Mouse (Mus musculus): ENCODE results near the gene Grb14. TPM values are rescaled to one million over a fixed set of nuclear protein-coding genes. Genes with fewer than 3 reads are reported as not detected.

Grb14 gene
- polyA plus RNA-seq, 1 experiment from 2014 or later = 111 TPM

DNA sequence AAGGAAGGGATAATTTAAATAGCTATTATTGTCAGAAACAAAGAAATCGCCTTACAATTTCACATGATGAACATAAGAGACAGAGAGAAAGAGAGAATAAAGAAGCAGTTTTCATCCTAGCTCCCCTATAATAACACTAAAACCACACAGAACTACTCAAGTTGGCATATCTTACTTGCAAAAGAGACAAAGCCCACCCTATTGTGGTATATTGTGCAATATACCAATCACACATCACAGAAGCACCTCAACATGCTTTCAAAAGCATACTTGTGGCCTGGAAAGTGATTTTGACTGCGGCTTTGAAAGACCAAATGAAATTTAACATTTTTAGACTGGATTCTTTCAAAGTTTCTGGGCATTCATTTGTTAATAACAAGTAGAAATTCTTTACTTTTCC lies 7.4 kb downstream of the Grb14 start:
- H3K27ac ChIP-seq = no peak overlapping the region
- ATAC-seq (replicated peaks; ENCODE audit: insufficient number of reproducible peaks, insufficient read depth, low FRiP score, low read depth) = no peak
- H3K4me2 ChIP-seq = no peak overlapping the region
- H3K36me3 ChIP-seq = 0 out of 2 replicates have a peak, but pooled peaks cover 2% of the 10 kb centered on the region
- 87% methylated on average over 2 of the region's 2 CpGs for WGBS
- no peaks in the 10 kb centered on the region for H3K9me3 ChIP-seq (replicated peaks)
- H3K27me3 ChIP-seq = no peaks in the 10 kb centered on the region
- H3K9ac ChIP-seq = no peak overlapping the region
- peaks cover 6% of the 10 kb centered on the region; the same call in 1 of the 2 replicates for H3K4me1 ChIP-seq (replicated peaks)
- H3K4me3 ChIP-seq = no peak overlapping the region

DNA sequence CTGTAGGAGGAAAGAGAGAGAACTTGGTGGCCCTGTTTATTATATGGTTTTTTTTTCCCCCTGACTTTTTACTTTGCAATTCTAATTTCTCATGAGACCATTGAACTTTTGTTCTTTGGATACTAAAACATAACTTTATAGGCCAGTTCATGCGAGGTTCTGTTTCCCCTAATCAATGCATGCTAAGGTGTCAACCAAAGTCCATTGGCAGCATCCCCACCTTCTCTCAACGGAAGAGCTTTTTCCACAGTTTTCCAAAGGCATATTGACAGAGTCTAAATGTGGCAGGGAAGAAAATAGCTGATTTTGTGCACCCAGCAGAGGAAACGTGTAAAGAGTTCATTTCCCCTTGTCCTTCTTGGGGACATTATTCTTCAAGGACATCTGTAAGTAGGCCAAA lies 10.2 kb downstream of the Grb14 start:
- Histone ChIP-seq H3K27me3 (no peaks in the 10 kb centered on the region), H3K9me3 (replicated peaks) (no peaks in the 10 kb centered on the region), H3K4me2 (no peak overlapping the region), H3K36me3 (0 out of 2 replicates have a peak, but pooled peaks cover 2% of the 10 kb centered on the region), H3K4me1 (replicated peaks) (peaks cover 5% of the 10 kb centered on the region; the same call in 1 of the 2 replicates), H3K4me3 (no peak overlapping the region), H3K27ac (no peak overlapping the region), H3K9ac (no peak overlapping the region)
- ATAC-seq (replicated peaks; ENCODE audit: insufficient number of reproducible peaks, insufficient read depth, low FRiP score, low read depth) = no peak
- whole genome bisulfite sequencing = 85% methylated on average over 3 of the region's 3 CpGs

DNA sequence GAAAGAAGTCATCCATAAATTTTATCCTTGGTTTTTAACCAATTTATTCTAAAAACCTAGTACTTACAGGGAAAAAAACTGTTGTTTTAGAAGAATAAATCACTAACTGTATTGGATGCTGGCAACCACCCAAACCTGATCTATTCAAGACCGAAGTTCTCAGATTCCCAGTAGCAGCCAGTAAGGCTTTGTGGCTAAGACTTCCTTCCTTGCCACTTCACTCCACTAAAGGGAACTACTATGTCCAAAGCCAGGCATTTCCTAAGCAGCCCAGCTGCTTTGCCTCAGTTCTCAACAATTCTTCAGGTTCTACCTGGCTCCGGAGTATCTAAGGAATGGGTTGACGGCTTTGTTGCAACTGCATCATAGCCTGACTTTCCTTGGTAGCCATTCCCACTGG lies 14.7 kb downstream of the Grb14 start:
- 0 out of 2 replicates have a peak, but pooled peaks cover 2% of the 10 kb centered on the region for H3K36me3 ChIP-seq
- H3K9me3 ChIP-seq (replicated peaks) = no peaks in the 10 kb centered on the region
- no peaks in the 10 kb centered on the region for H3K27me3 ChIP-seq
- peak overlapping the region; percentile 12; the same call in 1 of the 2 replicates for H3K27ac ChIP-seq
- H3K4me3 ChIP-seq = no peak overlapping the region
- no peak overlapping the region for H3K4me2 ChIP-seq
- peaks cover 14% of the 10 kb centered on the region; the same call in 1 of the 2 replicates for H3K4me1 ChIP-seq (replicated peaks)
- WGBS = 70% methylated on average over 3 of the region's 3 CpGs
- H3K9ac ChIP-seq = no peak overlapping the region
- ATAC-seq (replicated peaks; ENCODE audit: insufficient number of reproducible peaks, insufficient read depth, low FRiP score, low read depth) = no peak

DNA sequence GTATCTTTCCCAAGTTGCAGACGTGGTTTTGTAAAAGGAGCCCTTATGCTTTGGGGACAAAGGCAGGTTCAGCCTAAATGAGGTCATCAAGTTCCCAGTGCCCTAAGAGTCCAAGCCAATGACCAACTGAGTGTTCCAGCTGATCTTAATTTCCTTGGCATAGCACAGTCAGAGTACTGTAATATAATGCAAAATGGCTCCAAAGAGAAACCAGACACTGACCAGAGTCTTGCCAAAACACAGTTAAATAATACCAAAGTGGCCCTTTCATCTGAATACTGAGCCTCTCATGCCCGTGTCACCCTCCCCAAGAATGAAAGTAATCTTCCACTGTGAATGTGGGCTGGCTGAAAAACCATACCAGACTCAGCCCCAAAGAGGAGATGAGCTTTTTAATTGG lies 17.4 kb downstream of the Grb14 start:
- Histone ChIP-seq H3K4me3 (no peak overlapping the region), H3K9me3 (replicated peaks) (no peaks in the 10 kb centered on the region), H3K27me3 (no peaks in the 10 kb centered on the region), H3K27ac (peak overlapping the region; percentile 65), H3K36me3 (no peaks in the 10 kb centered on the region), H3K4me1 (replicated peaks) (peaks cover 14% of the 10 kb centered on the region; the same call in 1 of the 2 replicates), H3K9ac (no peak overlapping the region), H3K4me2 (peak overlapping the region; percentile 29; the same call in 1 of the 2 replicates)
- WGBS = 40% methylated on average over 2 of the region's 2 CpGs
- no peak for ATAC-seq (replicated peaks; ENCODE audit: insufficient number of reproducible peaks, insufficient read depth, low FRiP score, low read depth)

DNA sequence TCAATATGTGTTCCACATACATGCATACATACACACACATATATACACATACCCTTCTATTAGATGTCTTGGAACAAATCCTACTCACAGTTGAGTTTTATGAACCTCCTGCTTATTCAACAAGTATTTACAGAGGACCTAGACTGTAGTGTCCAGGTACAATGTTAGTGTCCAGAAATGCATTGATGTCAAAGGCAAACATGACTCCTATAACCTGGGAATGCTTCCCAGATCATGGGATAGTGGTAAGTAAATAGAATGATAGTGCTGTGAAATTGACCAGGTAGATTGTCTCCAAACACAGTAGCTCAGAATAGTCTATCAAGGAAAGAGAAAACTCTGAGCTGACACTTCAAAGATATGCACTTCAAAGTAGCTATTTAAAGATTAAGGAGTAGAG lies 19.7 kb downstream of the Grb14 start:
- H3K36me3 ChIP-seq = no peaks in the 10 kb centered on the region
- no peak overlapping the region for H3K4me3 ChIP-seq
- no peaks in the 10 kb centered on the region for H3K9me3 ChIP-seq (replicated peaks)
- H3K4me1 ChIP-seq (replicated peaks) = peaks cover 18% of the 10 kb centered on the region
- H3K27me3 ChIP-seq = no peaks in the 10 kb centered on the region
- no peak overlapping the region for H3K4me2 ChIP-seq
- no peak overlapping the region for H3K27ac ChIP-seq
- H3K9ac ChIP-seq = no peak overlapping the region
- ATAC-seq (replicated peaks; ENCODE audit: insufficient number of reproducible peaks, insufficient read depth, low FRiP score, low read depth) = no peak

DNA sequence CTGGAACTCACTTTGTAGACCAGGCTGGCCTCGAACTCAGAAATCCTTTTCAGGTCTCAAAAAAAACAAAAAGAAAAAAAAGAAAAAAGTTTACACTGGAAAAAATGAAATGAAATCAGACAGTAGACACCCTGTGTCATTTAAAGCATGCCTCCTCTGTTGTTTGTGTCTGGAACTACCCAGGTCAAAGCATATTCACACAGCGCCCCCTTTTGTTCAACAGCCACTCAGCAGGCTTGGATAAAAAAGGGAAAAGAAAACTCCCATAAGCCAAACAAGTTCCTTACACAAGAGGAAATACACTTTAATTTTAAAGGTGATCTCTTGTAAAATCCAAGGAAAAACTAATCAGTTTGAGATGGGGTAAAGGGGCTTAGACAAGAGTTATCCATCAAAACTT lies 21.4 kb downstream of the Grb14 start:
- WGBS = 52% methylated on average over 2 of the region's 2 CpGs
- ATAC-seq (replicated peaks; ENCODE audit: insufficient number of reproducible peaks, insufficient read depth, low FRiP score, low read depth) = no peak
- H3K27ac ChIP-seq = no peak overlapping the region

DNA sequence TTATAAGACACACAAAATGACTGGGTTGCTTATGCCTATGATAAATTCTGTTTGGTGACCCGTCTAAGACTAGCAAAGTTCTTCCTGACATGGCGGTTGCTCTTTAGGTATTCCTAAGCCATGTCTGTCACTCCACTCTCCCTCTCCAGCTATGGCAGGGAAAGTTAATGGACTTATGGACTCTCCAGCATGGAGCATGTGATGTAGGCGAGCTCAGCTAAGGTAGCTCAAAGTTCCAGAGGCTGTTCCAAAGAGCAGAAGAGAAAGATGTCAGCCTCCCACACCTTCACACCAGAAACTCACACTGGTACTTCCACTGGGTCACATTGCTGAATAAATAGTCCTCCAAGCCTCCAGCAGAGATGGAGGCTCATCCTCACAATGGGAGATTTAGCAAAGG lies 22.2 kb downstream of the Grb14 start:
- WGBS = 84% methylated on average over 3 of the region's 3 CpGs
- H3K4me3 ChIP-seq = no peak overlapping the region
- H3K4me1 ChIP-seq (replicated peaks) = peaks cover 16% of the 10 kb centered on the region
- no peaks in the 10 kb centered on the region for H3K36me3 ChIP-seq
- no peak overlapping the region for H3K27ac ChIP-seq
- no peak for ATAC-seq (replicated peaks; ENCODE audit: insufficient number of reproducible peaks, insufficient read depth, low FRiP score, low read depth)
- H3K9me3 ChIP-seq (replicated peaks) = no peaks in the 10 kb centered on the region
- H3K9ac ChIP-seq = no peak overlapping the region
- H3K27me3 ChIP-seq = no peaks in the 10 kb centered on the region
- H3K4me2 ChIP-seq = no peak overlapping the region

More for the DNA sequence above, 21.4 kb downstream of the Grb14 start:
- no peaks in the 10 kb centered on the region for H3K27me3 ChIP-seq
- peaks cover 18% of the 10 kb centered on the region for H3K4me1 ChIP-seq (replicated peaks)
- H3K36me3 ChIP-seq = no peaks in the 10 kb centered on the region
- H3K9ac ChIP-seq = no peak overlapping the region
- no peak overlapping the region for H3K4me2 ChIP-seq
- no peaks in the 10 kb centered on the region for H3K9me3 ChIP-seq (replicated peaks)
- no peak overlapping the region for H3K4me3 ChIP-seq

DNA sequence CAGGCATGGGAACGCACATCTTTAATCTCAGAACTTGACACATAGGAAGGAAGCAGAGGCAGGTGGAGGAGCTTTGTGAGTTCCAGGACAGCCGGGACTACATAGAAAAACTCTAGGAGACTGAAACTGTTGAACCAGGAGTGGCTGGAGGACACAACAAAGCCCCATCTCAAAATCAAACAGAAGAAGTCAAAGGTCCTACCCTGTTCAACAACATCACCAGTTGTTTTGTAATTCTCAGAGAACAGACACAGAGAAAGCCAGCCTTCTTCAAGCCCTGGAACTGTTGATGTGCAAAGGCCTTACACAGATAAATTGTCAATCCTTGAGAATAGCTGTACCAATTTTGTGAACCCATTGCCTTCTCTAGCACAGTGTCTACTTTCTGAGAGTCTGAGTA lies 29.7 kb downstream of the Grb14 start:
- Histone ChIP-seq H3K9ac (no peak overlapping the region), H3K4me2 (no peak overlapping the region), H3K27me3 (no peaks in the 10 kb centered on the region), H3K4me1 (replicated peaks) (peaks cover under 1% of the 10 kb centered on the region), H3K9me3 (replicated peaks) (no peaks in the 10 kb centered on the region), H3K4me3 (no peak overlapping the region), H3K36me3 (no peaks in the 10 kb centered on the region), H3K27ac (no peak overlapping the region)
- 88% methylated on average over 2 of the region's 2 CpGs for WGBS
- no peak for ATAC-seq (replicated peaks; ENCODE audit: insufficient number of reproducible peaks, insufficient read depth, low FRiP score, low read depth)

DNA sequence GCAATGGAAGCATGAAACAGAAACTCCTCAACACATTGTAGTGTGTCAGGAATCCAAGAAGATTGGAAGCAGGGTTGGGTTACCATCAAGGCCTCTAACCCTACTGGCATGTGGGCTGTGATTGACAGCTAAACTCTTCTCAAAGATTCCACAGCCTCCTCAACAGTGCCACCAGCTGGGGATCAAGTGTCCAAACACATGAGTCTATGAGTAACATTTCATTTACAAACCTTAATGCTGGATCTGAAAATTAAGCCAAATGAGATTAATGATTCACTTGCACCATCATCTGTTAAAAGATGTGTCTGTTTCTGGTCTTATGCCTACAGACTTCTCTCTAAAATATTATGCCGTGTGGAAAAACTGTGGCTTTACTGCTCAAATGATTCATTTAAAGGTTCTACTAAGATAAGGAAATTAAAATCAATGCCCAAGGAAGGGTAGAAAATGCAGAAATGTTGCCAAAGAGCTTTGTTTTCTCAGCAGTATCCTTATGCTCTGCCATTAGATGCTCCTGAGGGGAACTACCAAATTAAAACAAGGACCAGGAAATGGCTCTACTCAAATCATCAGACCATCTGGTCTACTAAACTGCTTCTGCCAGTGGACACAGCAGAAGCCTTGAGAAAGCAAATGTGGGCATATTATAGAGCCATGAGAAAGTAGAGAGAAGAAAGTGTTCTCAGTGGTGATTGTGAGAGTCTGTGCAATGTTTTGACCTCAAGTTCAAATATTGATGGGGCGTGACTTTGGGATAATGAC lies 35.2 kb downstream of the Grb14 start:
- H3K4me3 ChIP-seq = no peak overlapping the region
- H3K27me3 ChIP-seq = no peaks in the 10 kb centered on the region
- 86% methylated on average over 2 of the region's 2 CpGs for WGBS
- no peak overlapping the region for H3K9ac ChIP-seq
- H3K4me2 ChIP-seq = no peak overlapping the region
- no peak for ATAC-seq (replicated peaks; ENCODE audit: insufficient number of reproducible peaks, insufficient read depth, low FRiP score, low read depth)
- H3K9me3 ChIP-seq (replicated peaks) = no peaks in the 10 kb centered on the region
- H3K27ac ChIP-seq = no peak overlapping the region
- H3K36me3 ChIP-seq = no peaks in the 10 kb centered on the region
- peaks cover 3% of the 10 kb centered on the region; the same call in 1 of the 2 replicates for H3K4me1 ChIP-seq (replicated peaks)

DNA sequence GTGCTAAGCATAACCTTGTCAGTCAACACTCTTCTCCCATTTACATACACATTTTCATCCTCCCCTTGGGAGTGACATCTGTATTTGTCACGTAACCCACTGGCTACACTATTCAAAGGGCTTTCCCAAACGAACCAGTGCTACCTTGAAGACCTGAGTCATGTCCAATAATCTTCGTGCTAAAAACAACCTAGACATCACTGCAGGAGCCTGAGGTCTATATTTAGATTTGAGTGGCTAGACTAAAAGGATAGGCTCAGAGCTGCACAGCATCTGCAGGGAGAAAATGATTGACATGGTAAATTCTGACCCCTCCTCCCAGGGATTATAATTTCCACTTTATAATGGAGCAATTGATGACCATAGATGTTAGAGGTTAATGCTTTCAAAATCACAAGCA lies 37.0 kb downstream of the Grb14 start:
- 38% methylated on average over 3 of the region's 3 CpGs for WGBS
- Histone ChIP-seq H3K27me3 (no peaks in the 10 kb centered on the region), H3K9ac (no peak overlapping the region), H3K27ac (peak overlapping the region; percentile 44; the same call in 1 of the 2 replicates), H3K9me3 (replicated peaks) (no peaks in the 10 kb centered on the region), H3K4me1 (replicated peaks) (peaks cover 3% of the 10 kb centered on the region; the same call in 1 of the 2 replicates), H3K4me3 (no peak overlapping the region), H3K4me2 (no peak overlapping the region), H3K36me3 (peaks cover 6% of the 10 kb centered on the region; the same call in 1 of the 2 replicates)
- ATAC-seq (replicated peaks; ENCODE audit: insufficient number of reproducible peaks, insufficient read depth, low FRiP score, low read depth) = peak; percentile 74; the same call in 1 of the 2 replicates

DNA sequence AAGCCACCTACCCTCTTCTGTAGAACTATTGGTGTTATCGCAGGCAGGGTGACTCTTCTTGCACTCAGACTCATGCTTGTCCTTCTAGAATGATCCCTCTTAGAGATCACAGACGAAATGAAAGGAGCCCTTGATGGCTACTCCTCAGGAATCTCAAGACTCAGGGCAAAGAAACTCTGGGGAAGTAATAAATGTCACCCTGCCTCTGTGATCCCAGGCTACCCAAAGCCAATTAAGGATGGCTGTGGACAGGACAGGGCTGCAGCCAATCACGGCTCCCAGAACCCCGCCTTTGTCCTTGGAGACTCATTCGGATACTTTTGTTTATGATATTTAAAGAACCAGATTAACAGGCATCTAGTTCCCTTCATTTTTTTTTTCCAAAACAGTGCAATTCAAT lies 49.2 kb downstream of the Grb14 start:
- no peaks in the 10 kb centered on the region for H3K27me3 ChIP-seq
- no peaks in the 10 kb centered on the region for H3K36me3 ChIP-seq
- no peak overlapping the region for H3K4me3 ChIP-seq
- no peaks in the 10 kb centered on the region for H3K9me3 ChIP-seq (replicated peaks)
- no peak overlapping the region for H3K4me2 ChIP-seq
- no peak for ATAC-seq (replicated peaks; ENCODE audit: insufficient number of reproducible peaks, insufficient read depth, low FRiP score, low read depth)
- no peak overlapping the region for H3K9ac ChIP-seq
- WGBS = 56% methylated on average over 5 of the region's 5 CpGs
- peaks cover 23% of the 10 kb centered on the region for H3K4me1 ChIP-seq (replicated peaks)
- H3K27ac ChIP-seq = peak overlapping the region; percentile 11; the same call in 1 of the 2 replicates

DNA sequence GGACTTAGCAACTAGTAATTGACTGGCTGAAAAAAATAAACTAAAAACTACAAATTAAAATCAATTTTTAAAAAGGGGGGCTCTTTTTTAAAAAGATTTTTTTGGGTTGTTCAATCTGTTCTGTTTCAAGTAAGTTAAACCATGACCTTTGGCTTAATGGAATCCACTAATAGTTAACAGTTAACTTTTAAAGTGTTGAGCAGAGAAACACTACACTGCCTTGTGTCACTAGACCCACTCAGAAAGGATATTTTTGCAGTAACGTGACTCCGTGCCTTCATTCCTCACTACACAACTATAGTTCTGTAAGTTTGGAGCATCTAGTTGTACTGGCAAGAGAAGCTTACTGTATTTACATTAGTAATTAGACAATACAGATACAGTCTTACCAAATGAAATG lies 50.2 kb downstream of the Grb14 start:
- WGBS = 48% methylated on average over 2 of the region's 2 CpGs
- Histone ChIP-seq H3K9me3 (replicated peaks) (no peaks in the 10 kb centered on the region), H3K4me1 (replicated peaks) (peaks cover 23% of the 10 kb centered on the region), H3K9ac (no peak overlapping the region), H3K36me3 (peaks cover 2% of the 10 kb centered on the region; the same call in 1 of the 2 replicates), H3K4me3 (no peak overlapping the region), H3K4me2 (no peak overlapping the region), H3K27ac (no peak overlapping the region), H3K27me3 (no peaks in the 10 kb centered on the region)
- no peak for ATAC-seq (replicated peaks; ENCODE audit: insufficient number of reproducible peaks, insufficient read depth, low FRiP score, low read depth)

Data from heart, embryonic 15.5 days (tissue).